Mouse (Mus musculus) neural tube, embryonic 12.5 days (tissue): Measurements from ENCODE around the gene Rftn2. TPM values are rescaled to one million over a fixed set of nuclear protein-coding genes. Genes with fewer than 3 reads are reported as not detected.

Experiments used
- ATAC-seq: fragments of 200-750 bp; cut with Nextera tagmentation; 2 replicates; pipeline ENCODE4 v1.8.0; 2017; ENCODE audit warnings: low read depth, mild to moderate bottlenecking, moderate TSS enrichment, moderate library complexity; ENCODE audit not compliant: low FRiP score
- H3K27ac ChIP-seq: fragments of 300-500 bp; sonication (generic); 2 replicates; pipeline ENCODE4 v1.5.1; 2016
- H3K27me3 ChIP-seq: fragments of 300-500 bp; sonication (generic); replicated peaks from 2 replicates; pipeline ENCODE4 v1.6.1; 2016; ENCODE audit warnings: mild to moderate bottlenecking
- H3K36me3 ChIP-seq: fragments of 300-500 bp; sonication (generic); 2 replicates; pipeline ENCODE4 v1.6.1; 2016; ENCODE audit warnings: mild to moderate bottlenecking
- H3K4me1 ChIP-seq: fragments of 300-500 bp; sonication (generic); 2 replicates; pipeline ENCODE4 v1.6.1; 2016
- H3K4me2 ChIP-seq: fragments of 300-500 bp; sonication (generic); replicated peaks from 2 replicates; pipeline ENCODE4 v1.6.1; 2016; ENCODE audit warnings: mild to moderate bottlenecking
- H3K4me3 ChIP-seq: fragments of 300-500 bp; sonication (generic); 2 replicates; pipeline ENCODE4 v1.5.1; 2016
- H3K9ac ChIP-seq: fragments of 300-500 bp; sonication (generic); 2 replicates; pipeline ENCODE4 v1.6.1; 2016; ENCODE audit warnings: mild to moderate bottlenecking
- H3K9me3 ChIP-seq: fragments of 300-500 bp; sonication (generic); 2 replicates; pipeline ENCODE4 v1.6.1; 2016; ENCODE audit warnings: mild to moderate bottlenecking
- WGBS: fragments of 180-500 bp; shearing (Covaris S2); methylation state at CpG from one replicate; pipeline ENCODE4 v1.1.7; 2016; 5-methylcytosine and 5-hydroxymethylcytosine counted together
- polyA plus RNA-seq: library from polyadenylated mRNA; unstranded; fragments of >200 nt; fragmentation: Nextera tagmentation; extraction: Ambion mirVana; gene quantifications from 2 replicates; pipeline ENCODE4 v1.2.1, GENCODE M21; 2016

The Rftn2 gene
- polyA plus RNA-seq, 1 experiment from 2014 or later, result 12.5 TPM

DNA sequence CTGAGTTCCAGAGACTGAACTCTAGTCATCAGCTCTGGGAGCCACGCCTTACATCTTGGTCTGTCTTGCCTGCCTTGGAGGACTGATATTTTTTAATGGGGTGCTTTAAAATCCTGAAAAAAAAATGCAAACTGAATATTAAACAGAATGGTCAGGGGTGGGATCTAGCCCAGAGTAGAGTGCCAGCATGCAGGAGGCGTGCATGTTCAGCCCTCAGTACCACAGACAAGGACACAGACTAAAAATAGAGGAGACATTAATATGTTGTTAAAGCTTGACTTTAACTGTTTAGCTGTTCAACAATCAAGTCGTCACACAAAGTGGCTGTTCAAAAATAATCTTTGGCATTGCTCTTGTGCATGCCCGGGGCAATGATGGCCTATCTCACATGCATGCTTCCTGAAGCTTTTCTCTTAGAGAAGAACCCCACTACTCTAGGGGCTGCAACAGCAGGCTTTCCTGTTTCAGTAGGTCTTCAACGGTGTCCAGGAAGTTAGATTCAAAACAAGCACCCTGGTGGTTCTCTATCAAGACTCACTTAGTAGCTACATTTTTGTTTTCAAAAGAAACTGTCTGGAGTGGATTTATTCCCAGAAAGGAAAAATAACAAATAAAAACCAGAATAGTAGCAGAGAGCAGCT lies 18.0 kb downstream of the Rftn2 start:
- H3K36me3 ChIP-seq, result peaks cover 2% of the 10 kb centered on the region; the same call in 1 of the 2 replicates
- no peaks in the 10 kb centered on the region for H3K9me3 ChIP-seq
- WGBS, result 82% methylated on average over 5 of the region's 5 CpGs
- H3K27me3 ChIP-seq, result no peaks in the 10 kb centered on the region
- H3K4me2 ChIP-seq, result no peak overlapping the region
- H3K4me3 ChIP-seq, result no peak overlapping the region
- no peak overlapping the region for H3K9ac ChIP-seq
- no peaks in the 10 kb centered on the region; the same call in 1 of the 2 replicates for H3K4me1 ChIP-seq
- H3K27ac ChIP-seq, result no peak overlapping the region
- ATAC-seq, result no peak

DNA sequence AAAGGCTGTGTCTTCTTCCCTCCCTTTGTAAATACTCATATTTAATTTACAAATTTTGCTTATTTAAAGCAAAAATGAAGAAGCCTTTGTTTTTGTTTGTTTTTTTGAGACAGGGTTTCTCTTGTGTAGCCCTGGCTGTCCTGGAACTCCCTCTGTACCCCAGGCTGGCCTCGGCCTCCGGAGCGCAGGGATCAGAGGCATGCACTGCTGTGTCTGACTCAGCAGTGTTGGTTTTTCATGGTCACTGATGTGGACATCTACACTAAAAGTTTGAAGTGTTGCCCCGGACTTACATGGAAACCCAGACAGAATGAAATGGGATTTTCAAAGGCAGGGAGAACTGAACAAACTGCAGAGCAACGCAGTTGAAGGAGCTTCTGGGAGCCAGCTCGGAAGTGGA lies 19.0 kb downstream of the Rftn2 start:
- 92% methylated on average over 6 of the region's 6 CpGs for WGBS
- no peak for ATAC-seq
- Histone ChIP-seq H3K9ac (no peak overlapping the region), H3K4me2 (no peak overlapping the region), H3K4me1 (no peaks in the 10 kb centered on the region; the same call in 1 of the 2 replicates), H3K36me3 (peaks cover 4% of the 10 kb centered on the region; the same call in 1 of the 2 replicates), H3K27ac (no peak overlapping the region), H3K9me3 (no peaks in the 10 kb centered on the region), H3K27me3 (no peaks in the 10 kb centered on the region), H3K4me3 (no peak overlapping the region)

DNA sequence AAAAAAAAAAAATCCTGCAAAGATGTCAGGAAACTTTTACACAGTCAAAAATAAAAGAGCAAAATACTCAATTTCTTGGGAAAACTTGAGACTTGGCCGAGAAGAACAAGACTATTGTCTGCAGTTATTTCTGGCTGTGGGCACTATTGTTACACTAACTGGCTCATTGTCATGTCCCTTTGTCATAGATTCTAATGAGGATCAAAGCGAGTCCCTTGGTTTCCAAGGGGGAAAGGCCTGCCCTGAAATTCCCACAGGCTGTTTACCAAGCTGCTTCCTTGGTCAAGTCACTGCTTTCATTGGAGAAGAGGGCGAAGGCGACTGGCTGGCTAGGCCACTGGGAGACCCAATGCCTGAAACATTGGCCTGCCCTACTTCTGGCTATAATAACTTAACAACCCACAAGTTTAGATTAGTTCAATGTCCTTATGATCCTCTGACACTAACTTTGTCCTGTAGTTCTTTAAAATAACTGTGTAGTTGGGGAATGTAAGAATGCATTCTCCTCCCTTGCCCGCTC lies 20.7 kb downstream of the Rftn2 start:
- no peak for ATAC-seq
- no peaks in the 10 kb centered on the region for H3K27me3 ChIP-seq
- H3K27ac ChIP-seq, result no peak overlapping the region
- no peak overlapping the region for H3K9ac ChIP-seq
- no peaks in the 10 kb centered on the region for H3K9me3 ChIP-seq
- H3K4me2 ChIP-seq, result no peak overlapping the region
- peaks cover 4% of the 10 kb centered on the region; the same call in 1 of the 2 replicates for H3K36me3 ChIP-seq
- H3K4me3 ChIP-seq, result no peak overlapping the region
- no peaks in the 10 kb centered on the region; the same call in 1 of the 2 replicates for H3K4me1 ChIP-seq
- WGBS, result 28% methylated on average over 5 of the region's 5 CpGs

DNA sequence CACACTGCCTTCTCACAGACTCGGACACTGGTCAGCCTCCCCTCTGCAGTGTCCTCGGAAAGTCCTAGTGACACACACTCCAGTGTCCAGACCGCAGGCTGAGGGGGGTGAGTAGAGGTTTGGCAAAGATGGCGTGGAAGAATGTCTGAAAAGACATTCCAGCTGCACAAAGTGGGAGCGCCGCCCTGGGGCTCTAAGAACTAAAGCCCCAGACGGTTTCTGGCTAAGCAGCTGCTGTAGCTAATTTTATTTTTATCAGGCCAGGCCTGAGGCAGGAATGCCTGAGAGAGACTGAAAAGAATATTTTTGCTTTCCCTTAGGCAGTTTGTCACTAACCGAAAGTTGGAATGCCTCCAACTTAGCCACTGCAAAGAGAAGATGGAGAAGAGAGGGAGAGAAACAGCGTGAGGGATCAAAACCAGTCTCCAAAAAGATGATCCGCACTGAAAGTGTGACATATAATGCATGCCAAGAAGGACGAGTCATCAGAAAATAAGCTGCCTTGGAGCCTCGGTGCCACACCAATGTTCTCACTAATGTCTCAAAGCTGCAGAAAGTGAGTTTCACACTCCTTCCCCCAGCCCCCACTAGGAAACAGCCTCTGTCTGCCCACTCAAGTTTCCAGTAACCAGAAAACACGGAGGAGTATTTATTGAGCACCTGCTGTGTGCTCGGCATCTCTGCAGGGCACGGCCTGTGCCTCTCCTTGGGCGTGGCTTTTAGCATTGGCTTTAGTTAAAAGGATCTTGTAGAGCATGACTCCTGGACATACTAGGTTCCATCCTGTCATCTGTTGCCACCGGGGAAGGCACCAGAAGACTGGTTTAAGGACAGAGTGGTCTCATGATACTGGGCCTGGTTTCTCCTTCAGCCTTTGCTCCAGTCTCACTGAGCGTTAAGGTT lies 24.5 kb downstream of the Rftn2 start:
- Histone ChIP-seq H3K36me3 (peaks cover 4% of the 10 kb centered on the region; the same call in 1 of the 2 replicates), H3K4me3 (no peak overlapping the region), H3K27me3 (no peaks in the 10 kb centered on the region), H3K9me3 (no peaks in the 10 kb centered on the region), H3K4me2 (no peak overlapping the region), H3K4me1 (no peaks in the 10 kb centered on the region; the same call in 1 of the 2 replicates), H3K9ac (no peak overlapping the region), H3K27ac (no peak overlapping the region)
- 76% methylated on average over 18 of the region's 18 CpGs for WGBS
- ATAC-seq, result no peak

DNA sequence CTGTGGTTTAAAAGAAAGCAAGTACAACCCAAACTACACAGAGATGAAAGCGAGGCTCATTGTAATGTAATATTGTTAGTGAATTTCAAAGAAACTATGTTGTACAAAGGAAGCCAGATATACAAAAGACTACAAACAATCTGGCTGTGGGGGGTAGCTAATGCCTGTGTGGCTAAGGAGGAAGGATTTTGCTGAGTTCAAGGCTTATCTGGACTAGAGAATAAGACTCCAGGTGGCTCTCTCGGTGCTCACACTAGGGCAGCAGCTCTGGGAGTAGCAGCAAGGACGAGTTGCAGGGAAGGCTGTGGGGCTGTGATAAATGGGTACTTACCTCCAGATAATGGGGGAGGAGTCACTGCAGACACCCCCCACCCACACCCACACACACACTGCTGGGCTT lies 27.9 kb downstream of the Rftn2 start:
- H3K27ac ChIP-seq, result no peak overlapping the region
- no peak overlapping the region for H3K4me3 ChIP-seq
- H3K36me3 ChIP-seq, result peaks cover 2% of the 10 kb centered on the region; the same call in 1 of the 2 replicates
- ATAC-seq, result no peak
- H3K27me3 ChIP-seq, result no peaks in the 10 kb centered on the region
- H3K9ac ChIP-seq, result no peak overlapping the region
- H3K9me3 ChIP-seq, result no peaks in the 10 kb centered on the region
- WGBS, result 23% methylated on average over 3 of the region's 3 CpGs
- peaks cover 11% of the 10 kb centered on the region for H3K4me1 ChIP-seq
- H3K4me2 ChIP-seq, result no peak overlapping the region

DNA sequence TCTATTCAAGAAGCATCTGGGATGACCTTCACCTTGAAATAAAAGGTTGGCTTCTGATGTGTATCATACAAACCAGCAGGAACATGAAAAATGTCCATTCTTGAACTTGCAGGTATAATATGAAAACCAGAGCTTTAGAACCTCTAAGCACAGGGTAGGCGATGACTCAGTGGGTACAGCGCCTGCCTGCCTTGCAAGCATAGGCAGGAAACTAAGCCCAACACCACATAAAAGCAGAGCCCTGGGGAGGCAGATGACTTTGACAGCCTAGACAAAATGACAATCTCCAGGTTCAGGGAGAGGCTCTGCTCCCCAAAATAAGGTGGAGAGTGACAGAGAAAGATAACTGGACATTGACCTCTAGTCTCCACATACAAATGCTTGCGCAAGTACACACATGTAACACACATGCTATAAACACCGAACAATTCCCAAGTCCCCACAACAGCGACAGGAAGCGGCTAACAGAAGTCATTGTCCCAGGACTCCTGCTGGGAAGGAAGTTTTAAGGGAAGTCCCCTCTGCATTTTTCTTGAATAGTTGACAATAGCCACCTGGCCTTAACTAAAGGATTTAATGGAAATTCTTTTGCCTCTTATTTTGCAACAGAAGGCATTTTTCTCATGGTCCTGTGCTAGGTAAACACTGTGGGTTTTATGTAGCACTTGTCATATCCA lies 30.1 kb downstream of the Rftn2 start:
- ATAC-seq, result no peak
- Histone ChIP-seq H3K9ac (no peak overlapping the region), H3K9me3 (no peaks in the 10 kb centered on the region), H3K27ac (no peak overlapping the region), H3K4me2 (no peak overlapping the region), H3K36me3 (no peaks in the 10 kb centered on the region), H3K4me1 (peaks cover 14% of the 10 kb centered on the region), H3K4me3 (no peak overlapping the region), H3K27me3 (no peaks in the 10 kb centered on the region)
- 48% methylated on average over 6 of the region's 6 CpGs for WGBS

DNA sequence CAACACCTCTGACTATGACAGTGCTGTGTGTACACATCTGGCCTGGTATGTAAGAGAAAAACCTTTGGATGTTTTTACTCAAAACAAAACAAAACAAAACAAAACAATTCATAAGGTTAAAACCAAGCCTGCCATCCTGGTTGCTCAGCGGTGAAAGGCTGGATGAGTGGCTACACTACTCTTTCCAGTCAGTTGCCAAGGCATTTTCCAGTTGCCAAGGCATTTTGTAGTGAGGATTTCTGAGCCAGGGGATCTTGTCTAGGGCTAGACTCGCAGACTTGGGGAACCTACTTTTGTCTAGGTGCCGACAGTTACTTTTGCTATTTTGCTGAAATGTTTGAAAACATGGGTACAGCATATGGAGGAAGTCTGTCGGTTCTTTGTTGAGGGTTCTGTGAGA lies 31.6 kb downstream of the Rftn2 start:
- no peaks in the 10 kb centered on the region for H3K36me3 ChIP-seq
- H3K27me3 ChIP-seq, result no peaks in the 10 kb centered on the region
- peaks cover 14% of the 10 kb centered on the region for H3K4me1 ChIP-seq
- no peaks in the 10 kb centered on the region for H3K9me3 ChIP-seq
- WGBS, result 69% methylated on average over 4 of the region's 4 CpGs
- no peak overlapping the region for H3K4me3 ChIP-seq
- no peak overlapping the region for H3K9ac ChIP-seq
- H3K27ac ChIP-seq, result no peak overlapping the region
- peak overlapping the region; percentile 31; the same call in 1 of the 2 replicates for H3K4me2 ChIP-seq
- no peak for ATAC-seq

DNA sequence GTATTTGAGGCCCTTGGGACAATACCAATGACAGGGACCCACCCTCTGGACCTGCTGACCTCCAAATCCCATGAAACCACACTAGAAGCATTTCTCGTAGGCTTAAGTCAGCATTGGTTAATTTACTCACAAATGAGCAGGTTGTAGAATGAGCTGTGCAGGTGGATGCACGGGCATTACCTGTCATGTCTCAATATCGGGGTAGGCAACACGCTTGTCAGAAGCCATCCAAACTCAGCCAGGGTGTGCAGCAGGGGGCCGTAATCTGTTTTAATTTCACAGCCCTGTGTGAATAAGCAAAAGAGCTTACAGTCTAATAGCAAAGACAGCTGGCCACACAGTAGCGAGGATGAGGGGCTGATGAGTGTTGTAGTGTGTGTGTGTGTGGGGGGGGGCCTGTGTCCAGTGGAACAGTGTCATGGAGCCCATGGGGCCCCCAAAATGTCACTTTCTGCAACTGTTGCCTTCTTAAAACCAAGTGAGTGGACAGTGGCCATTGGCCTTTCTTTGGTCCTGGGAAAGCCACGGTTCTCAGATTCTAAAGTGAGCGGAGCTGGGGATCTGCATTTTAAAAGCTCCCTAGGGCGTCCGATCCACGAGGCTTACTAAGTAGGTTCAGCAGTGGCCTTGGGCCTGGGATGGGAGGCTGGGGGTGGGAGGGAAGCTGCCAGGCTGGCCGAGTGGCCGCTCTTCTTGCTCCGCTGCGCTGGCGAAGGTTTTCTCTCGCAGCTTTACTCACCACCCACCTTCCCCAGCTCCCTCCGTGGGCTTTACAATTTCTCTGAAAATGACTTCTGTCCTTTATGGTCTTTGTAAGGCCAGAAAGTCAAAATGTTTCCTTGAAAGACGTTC lies 32.3 kb downstream of the Rftn2 start:
- H3K9ac ChIP-seq, result no peak overlapping the region
- peaks cover 14% of the 10 kb centered on the region for H3K4me1 ChIP-seq
- H3K4me2 ChIP-seq, result peak overlapping the region; percentile 31
- no peak overlapping the region for H3K4me3 ChIP-seq
- no peaks in the 10 kb centered on the region for H3K36me3 ChIP-seq
- H3K9me3 ChIP-seq, result no peaks in the 10 kb centered on the region
- 0 out of 2 replicates have a peak, but pooled peaks have one; percentile 19 for ATAC-seq
- no peaks in the 10 kb centered on the region for H3K27me3 ChIP-seq
- no peak overlapping the region for H3K27ac ChIP-seq
- 36% methylated on average over 19 of the region's 19 CpGs for WGBS

DNA sequence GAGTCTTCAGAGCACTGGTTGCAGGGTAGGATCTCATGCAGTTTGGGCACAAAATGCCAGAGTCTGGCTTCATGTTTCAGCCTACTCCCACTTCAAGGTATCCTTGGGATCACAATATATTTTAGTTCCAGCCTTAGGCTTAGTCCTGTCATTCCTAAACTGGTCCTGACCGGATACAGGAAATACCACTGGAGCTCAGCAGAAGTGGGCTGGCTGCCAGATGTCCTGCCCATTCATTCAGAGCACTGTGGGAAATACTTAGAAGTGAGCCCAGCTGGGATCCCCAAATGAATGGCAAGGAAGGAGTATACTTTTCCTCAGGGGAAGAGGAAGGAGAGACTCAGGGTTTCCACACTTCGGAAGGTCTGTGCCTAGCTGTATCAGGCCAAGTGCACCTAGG lies 33.3 kb downstream of the Rftn2 start:
- H3K4me2 ChIP-seq, result no peak overlapping the region
- no peak overlapping the region for H3K9ac ChIP-seq
- H3K4me3 ChIP-seq, result no peak overlapping the region
- WGBS, result 47% methylated on average over 2 of the region's 2 CpGs
- ATAC-seq, result peak; percentile 49
- no peaks in the 10 kb centered on the region for H3K36me3 ChIP-seq
- H3K27me3 ChIP-seq, result no peaks in the 10 kb centered on the region
- no peaks in the 10 kb centered on the region for H3K9me3 ChIP-seq
- peaks cover 14% of the 10 kb centered on the region for H3K4me1 ChIP-seq
- no peak overlapping the region for H3K27ac ChIP-seq

DNA sequence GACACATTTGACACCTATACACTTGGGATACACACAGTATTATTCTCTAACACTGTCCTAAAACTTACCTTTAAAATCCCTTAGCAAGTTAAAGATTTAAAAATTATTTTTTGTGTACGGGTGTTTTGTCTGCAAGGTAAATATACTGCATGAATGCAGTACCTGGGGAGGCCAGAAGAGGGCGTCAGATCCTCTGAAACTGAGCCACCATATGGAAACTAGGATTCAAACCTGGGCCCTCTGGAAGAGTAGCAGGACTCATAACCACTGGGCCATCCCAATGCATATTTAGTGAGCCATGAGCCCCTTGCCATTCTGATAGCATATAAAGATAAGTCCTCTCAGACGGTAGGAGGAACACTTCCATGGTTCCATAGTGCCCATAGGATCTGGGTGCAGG lies 33.8 kb downstream of the Rftn2 start:
- Histone ChIP-seq H3K9me3 (no peaks in the 10 kb centered on the region), H3K27ac (no peak overlapping the region), H3K4me1 (peaks cover 14% of the 10 kb centered on the region), H3K4me3 (no peak overlapping the region), H3K4me2 (no peak overlapping the region), H3K9ac (no peak overlapping the region), H3K36me3 (no peaks in the 10 kb centered on the region), H3K27me3 (no peaks in the 10 kb centered on the region)
- ATAC-seq, result no peak
- WGBS, result 59% methylated on average over 3 of the region's 3 CpGs

DNA sequence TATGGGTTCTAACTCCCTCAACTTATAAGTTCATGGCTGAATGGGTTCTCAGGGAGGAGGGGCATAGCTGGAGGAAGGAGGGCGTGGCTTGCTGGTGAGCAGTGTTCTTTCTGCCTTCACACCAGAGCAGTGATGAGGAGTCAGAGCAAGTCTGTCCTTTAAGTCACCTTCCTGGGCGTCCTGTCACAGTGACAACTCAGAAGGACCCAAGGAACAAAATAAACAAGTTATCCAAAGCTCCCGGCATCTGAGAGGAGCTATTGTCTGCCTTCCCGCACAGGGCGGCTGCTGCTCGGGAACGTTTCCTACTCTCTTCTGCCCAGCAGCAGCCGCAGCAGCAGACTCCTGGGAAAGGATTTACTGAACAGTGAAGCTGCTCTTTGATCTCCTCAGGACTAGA lies 34.6 kb downstream of the Rftn2 start:
- Histone ChIP-seq H3K4me2 (peak overlapping the region; percentile 43), H3K36me3 (no peaks in the 10 kb centered on the region), H3K9me3 (no peaks in the 10 kb centered on the region), H3K27ac (no peak overlapping the region), H3K4me1 (peaks cover 14% of the 10 kb centered on the region), H3K4me3 (no peak overlapping the region), H3K27me3 (no peaks in the 10 kb centered on the region), H3K9ac (no peak overlapping the region)
- 31% methylated on average over 8 of the region's 8 CpGs for WGBS
- no peak for ATAC-seq
